Mouse (Mus musculus): Measurements from ENCODE around the gene Hs3st3a1.

The Hs3st3a1 gene

GRCm38 (mm10) chr11:64489587-64490433 is 54.7 kb downstream of the Hs3st3a1 start:
- no peak for DNase-seq (ENCODE audit: low read depth, low spot score)

- no peak for DNase-seq (ENCODE audit: low read depth, low spot score)
Observed at GRCm38 (mm10) chr11:64494448-64494847, 59.3 kb downstream of the Hs3st3a1 start.

- no peak for DNase-seq (ENCODE audit: low read depth, low spot score)
Observed at GRCm38 (mm10) chr11:64495935-64496334, 60.8 kb downstream of the Hs3st3a1 start.

- DNase-seq (ENCODE audit: low read depth, low spot score) = no peak
Observed at GRCm38 (mm10) chr11:64496677-64497076, 61.5 kb downstream of the Hs3st3a1 start.

- DNase-seq (ENCODE audit: low read depth, low spot score) = no peak
Observed at GRCm38 (mm10) chr11:64500536-64501112, 65.5 kb downstream of the Hs3st3a1 start.

GRCm38 (mm10) chr11:64503040-64503439 is 67.9 kb downstream of the Hs3st3a1 start:
- no peak for DNase-seq (ENCODE audit: low read depth, low spot score)

GRCm38 (mm10) chr11:64505924-64506323 is 70.8 kb downstream of the Hs3st3a1 start:
- no peak for DNase-seq (ENCODE audit: low read depth, low spot score)

- no peak for DNase-seq (ENCODE audit: low read depth, low spot score)
Observed at GRCm38 (mm10) chr11:64507024-64507423, 71.9 kb downstream of the Hs3st3a1 start.

- no peak for DNase-seq (ENCODE audit: low read depth, low spot score)
Observed at GRCm38 (mm10) chr11:64509106-64509505, 74.0 kb downstream of the Hs3st3a1 start.

GRCm38 (mm10) chr11:64512301-64512700 is 77.2 kb downstream of the Hs3st3a1 start:
- DNase-seq (ENCODE audit: low read depth, low spot score) = no peak

- DNase-seq (ENCODE audit: low read depth, low spot score) = no peak
Observed at GRCm38 (mm10) chr11:64513419-64513818, 78.3 kb downstream of the Hs3st3a1 start.

GRCm38 (mm10) chr11:64516712-64517589 is 81.8 kb downstream of the Hs3st3a1 start:
- no peak for DNase-seq (ENCODE audit: low read depth, low spot score)

GRCm38 (mm10) chr11:64518146-64518841 is 83.2 kb downstream of the Hs3st3a1 start:
- DNase-seq (ENCODE audit: low read depth, low spot score) = no peak

GRCm38 (mm10) chr11:64523993-64524570 is 89.0 kb downstream of the Hs3st3a1 start:
- DNase-seq (ENCODE audit: low read depth, low spot score) = no peak

GRCm38 (mm10) chr11:64537230-64537629 is 102.1 kb downstream of the Hs3st3a1 start:
- no peak for DNase-seq (ENCODE audit: low read depth, low spot score)

GRCm38 (mm10) chr11:64541866-64542265 is 106.7 kb downstream of the Hs3st3a1 start:
- DNase-seq (ENCODE audit: low read depth, low spot score) = no peak

GRCm38 (mm10) chr11:64542335-64542734 is 107.2 kb downstream of the Hs3st3a1 start:
- no peak for DNase-seq (ENCODE audit: low read depth, low spot score)

- no peak for DNase-seq (ENCODE audit: low read depth, low spot score)
Observed at GRCm38 (mm10) chr11:64543181-64543641, 108.1 kb downstream of the Hs3st3a1 start.

GRCm38 (mm10) chr11:64544236-64544635 is 109.1 kb downstream of the Hs3st3a1 start:
- DNase-seq (ENCODE audit: low read depth, low spot score) = no peak

GRCm38 (mm10) chr11:64549380-64549779 is 114.2 kb downstream of the Hs3st3a1 start:
- no peak for DNase-seq (ENCODE audit: low read depth, low spot score)

- no peak for DNase-seq (ENCODE audit: low read depth, low spot score)
Observed at GRCm38 (mm10) chr11:64549955-64550354, 114.8 kb downstream of the Hs3st3a1 start.
